Mouse (Mus musculus): ENCODE results near the gene Nfat5.

DNA sequence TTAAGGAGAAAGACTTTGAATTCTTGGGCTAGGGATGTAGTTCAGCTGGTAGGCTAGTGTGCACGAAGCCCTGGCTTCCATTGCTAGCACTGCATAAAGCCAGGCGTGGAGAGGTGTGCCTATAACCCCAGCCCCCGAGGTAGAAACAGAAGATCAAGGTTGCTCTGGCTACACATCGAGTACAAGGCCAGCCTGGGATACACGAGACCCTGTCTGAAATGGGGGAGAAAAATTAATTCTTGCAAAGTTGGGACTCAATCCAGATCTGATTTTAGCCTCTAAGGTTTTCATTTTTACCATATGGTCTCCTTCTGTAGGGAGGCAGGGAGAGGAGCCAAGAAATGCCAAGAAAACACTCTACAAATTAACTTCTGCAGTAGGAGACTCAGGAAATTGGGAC lies 36.0 kb upstream of the Nfat5 start:
- no peak for TF ChIP-seq TCF3 (IDR thresholded peaks at IDR 0.05; ENCODE audit: insufficient read length, low read depth)
- TF ChIP-seq USF1 (IDR thresholded peaks at IDR 0.05; ENCODE audit: low read depth), result no peak
- TF ChIP-seq POLR2A (IDR thresholded peaks at IDR 0.05; ENCODE audit: insufficient read length, low read depth), result no peak
- TF ChIP-seq E2F4 (IDR thresholded peaks at IDR 0.05; ENCODE audit: insufficient read depth), result no peak
- TF ChIP-seq MYOD1 (IDR thresholded peaks at IDR 0.05; ENCODE audit: control insufficient read depth in 1 of 3, insufficient read length in 2 of 3, low read depth in 2 of 3), result no peak
- TF ChIP-seq REST (IDR thresholded peaks at IDR 0.05; ENCODE audit: insufficient read depth, insufficient read length), result no peak
- TF ChIP-seq MYOG (IDR thresholded peaks at IDR 0.05; ENCODE audit: control insufficient read depth in 1 of 3, insufficient read depth in 1 of 3, insufficient read length in 2 of 3, low read depth in 2 of 3), result no peak
- TF ChIP-seq CEBPB (IDR thresholded peaks at IDR 0.05; ENCODE audit: insufficient read depth, poor library complexity, severe bottlenecking), result no peak
- no peak for TF ChIP-seq TCF12 (IDR thresholded peaks at IDR 0.05; ENCODE audit: insufficient read depth, poor library complexity, severe bottlenecking)
- no peak for TF ChIP-seq SRF (IDR thresholded peaks at IDR 0.05; ENCODE audit: control insufficient read depth, insufficient read length, low read depth)
